Mouse (Mus musculus): ENCODE results near the gene Gpatch1. TPM values are rescaled to one million over a fixed set of nuclear protein-coding genes. Genes with fewer than 3 reads are reported as not detected.

The Gpatch1 gene
- total RNA-seq (2023): 17.3 to 20.4 TPM (median 18.0 TPM) in 4 replicates

GRCm38 (mm10) chr7:35317729-35318609, at the start of gene Gpatch1:
Gene Gpatch1 (minus strand): TSS chr7:35318440.

GRCm38 (mm10) chr7:35333692-35334526, 15.7 kb upstream of the Gpatch1 start, which contains the start of gene Rhpn2:
Gene Rhpn2 (plus strand): TSS chr7:35334170.

Other genes with a start within 250 kb of the Gpatch1 start
- 0.39 to 1.6 TPM (median 0.50 TPM) in 4 replicates for gene Cebpa, start 199.1 kb downstream of the Gpatch1 start, total RNA-seq (2023)
- not detected in 4 replicates for gene Slc7a10, start 132.1 kb downstream of the Gpatch1 start, total RNA-seq (2023)
- not detected in 4 replicates for gene Lrp3, start 102.9 kb downstream of the Gpatch1 start, total RNA-seq (2023)
- 0.17 to 0.56 TPM (median 0.27 TPM) in 4 replicates for gene Rhpn2, start 15.7 kb upstream of the Gpatch1 start, total RNA-seq (2023)
- 10.5 to 14.9 TPM (median 13.4 TPM) in 4 replicates for gene Faap24, start 78.4 kb upstream of the Gpatch1 start, total RNA-seq (2023)
- 24.7 to 31.6 TPM (median 28.4 TPM) in 4 replicates for gene Cep89, start 78.6 kb upstream of the Gpatch1 start, total RNA-seq (2023)
- not detected in 4 replicates for gene Slc7a9, start 130.4 kb upstream of the Gpatch1 start, total RNA-seq (2023)
- not detected in 4 replicates for gene Tdrd12, start 219.3 kb upstream of the Gpatch1 start, total RNA-seq (2023)
- gene Nudt19, start 237.9 kb upstream of the Gpatch1 start, total RNA-seq (2023): 20.8 to 28.5 TPM (median 25.4 TPM) in 4 replicates